Mouse (Mus musculus) kidney, postnatal 25 days (tissue): ENCODE results near the gene Tanc1.
"Not testable (repeated sequence)": the region's sequence is repeated elsewhere in the genome, so short reads cannot be mapped to it uniquely, and the experiment has no call there.

Experiments
- DNase-seq, 2 experiments: peaks; one replicate each; pipeline ENCODE4 v3.0.0; 2021; ENCODE audit warnings: mixed read lengths in 2 of 2

The Tanc1 gene

DNA sequence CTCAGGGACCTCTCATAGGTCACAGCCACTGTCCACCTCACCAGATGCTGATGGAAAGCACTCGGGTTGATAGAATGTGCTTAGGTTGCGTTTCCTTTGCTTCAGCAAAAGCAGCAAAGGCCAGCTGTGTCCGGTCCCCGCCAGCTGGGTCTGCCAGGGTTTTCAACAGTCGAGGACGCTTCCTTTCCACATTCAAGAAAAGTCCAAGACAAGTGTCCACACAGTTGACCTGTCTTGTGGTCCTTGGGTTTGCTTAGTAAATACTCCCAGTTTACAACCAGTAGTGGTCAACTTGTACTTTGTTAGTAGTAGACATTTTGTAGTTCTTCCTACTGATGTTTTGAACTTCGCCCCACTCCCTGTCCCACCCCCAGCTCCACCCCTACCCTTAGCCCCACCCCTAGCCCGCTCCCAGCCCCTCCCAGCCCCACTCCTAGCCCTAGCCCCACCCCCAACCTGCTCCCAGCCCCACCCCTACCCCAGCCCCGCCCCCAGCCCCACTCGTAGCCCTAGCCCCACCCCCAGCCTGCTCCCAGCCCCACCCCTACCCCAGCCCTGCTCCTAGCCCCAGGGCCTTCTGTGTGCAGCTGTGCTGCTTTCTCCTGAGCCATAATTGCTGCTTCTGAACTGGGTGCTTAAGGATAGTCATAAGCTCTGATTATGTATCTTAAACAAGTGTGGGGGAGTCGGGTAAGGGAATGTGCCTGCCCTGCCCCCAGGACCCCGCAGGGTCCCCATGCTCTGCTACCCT, 229.5 kb downstream of the Tanc1 start:
- peak; percentile 68 to 83 for DNase-seq

DNA sequence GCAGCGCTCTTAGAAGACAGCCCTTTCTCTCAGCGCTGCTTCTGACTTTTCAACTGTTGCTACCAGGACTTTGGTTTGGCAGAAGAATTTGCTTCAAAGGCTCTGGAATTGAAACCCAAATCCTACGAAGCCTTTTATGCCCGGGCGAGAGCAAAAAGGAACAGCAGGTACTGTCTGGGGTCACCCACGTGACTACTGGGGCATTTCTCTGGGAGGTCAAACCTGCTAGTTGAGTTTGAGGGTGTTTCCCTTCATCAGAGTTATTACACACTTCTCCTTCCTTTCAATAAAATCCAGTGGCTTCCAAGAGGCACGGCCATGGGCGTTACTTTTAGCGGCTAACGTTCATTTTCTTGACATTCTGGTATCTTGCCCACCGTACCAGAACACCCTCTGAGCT, 230.1 kb downstream of the Tanc1 start:
- DNase-seq = peak in 1 of 2 experiments; percentile 55

DNA sequence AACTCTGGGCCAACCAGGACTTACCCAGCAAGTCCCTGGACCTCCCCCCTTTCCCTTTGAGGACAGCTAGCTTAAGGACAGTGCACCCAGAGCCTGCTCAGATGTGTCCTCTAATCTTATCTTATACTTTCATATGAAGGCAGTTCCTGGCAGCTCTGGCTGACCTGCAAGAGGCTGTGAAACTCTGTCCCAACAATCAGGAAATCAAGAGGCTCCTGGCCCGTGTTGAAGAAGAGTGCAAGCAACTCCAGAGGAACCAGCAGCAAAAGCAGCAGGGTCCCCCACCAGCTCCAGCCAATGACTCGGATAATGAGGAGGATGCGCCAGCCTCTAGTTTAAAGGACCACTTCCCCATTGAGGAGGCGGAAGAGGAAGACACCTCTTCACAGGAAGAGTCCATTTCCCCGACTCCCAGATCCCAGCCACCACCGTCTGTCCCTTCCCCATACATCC, 230.7 kb downstream of the Tanc1 start:
- DNase-seq = no peak

DNA sequence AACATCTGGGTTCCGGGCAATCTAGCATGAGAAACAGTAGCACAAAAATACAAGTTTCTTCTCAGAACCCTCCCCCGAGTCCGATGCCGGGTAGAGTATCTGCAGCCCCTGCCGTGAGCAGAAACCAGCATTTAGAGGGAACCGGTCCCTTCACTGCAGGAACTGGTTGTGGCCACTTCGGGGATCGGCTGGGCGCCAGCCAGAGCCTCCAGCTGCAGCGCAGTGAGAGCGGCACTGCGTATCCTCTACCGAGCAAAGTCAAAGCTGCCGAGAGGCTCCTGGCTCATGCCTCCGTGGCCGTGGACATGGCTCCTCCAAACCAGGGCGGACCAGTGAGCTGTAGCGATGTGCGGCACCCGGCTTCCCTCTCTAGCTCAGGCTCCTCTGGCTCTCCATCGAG, 231.3 kb downstream of the Tanc1 start:
- peak; percentile 20 to 63 for DNase-seq

DNA sequence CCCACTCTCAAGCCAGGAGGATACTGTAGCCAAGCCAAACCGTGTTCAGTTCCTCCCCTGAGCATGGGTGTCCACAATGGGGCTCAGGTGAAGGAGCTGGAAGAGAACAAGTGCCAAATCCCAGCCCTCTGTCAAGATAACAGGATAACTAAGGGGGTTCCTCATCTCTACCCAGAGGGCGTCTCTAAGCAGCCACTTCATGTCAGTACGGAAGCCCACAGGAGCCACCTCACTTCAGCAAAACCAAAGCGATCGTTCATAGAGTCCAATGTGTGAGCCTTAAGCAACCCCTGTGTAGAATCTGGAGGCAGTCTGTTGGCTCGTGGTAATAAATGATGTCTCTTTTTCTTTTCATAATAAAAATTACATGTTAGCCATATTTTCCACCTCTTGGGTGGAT, 232.0 kb downstream of the Tanc1 start:
- DNase-seq = no peak

DNA sequence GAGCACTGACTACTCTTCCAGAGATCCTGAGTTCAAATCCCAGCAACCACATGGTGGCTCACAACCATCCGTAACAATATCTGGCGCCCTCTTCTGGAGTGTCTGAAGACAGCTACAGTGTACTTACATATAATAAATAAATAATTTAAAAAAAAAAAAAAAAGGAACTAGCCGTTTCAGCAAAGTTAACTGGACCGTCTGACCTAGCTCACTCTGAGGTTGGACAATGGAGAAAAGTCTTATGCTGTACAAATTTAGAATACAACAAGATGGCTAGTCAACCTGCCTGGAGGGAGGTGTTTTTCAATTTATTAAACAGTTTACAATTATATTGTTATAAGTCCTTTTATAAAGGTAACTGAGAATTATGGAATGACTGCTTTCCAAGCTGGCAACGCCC, 240.0 kb downstream of the Tanc1 start:
- not testable (repeated sequence) for DNase-seq

- DNase-seq = no peak
Measured at GRCm38 (mm10) chr2:59852916-59853315, 241.1 kb downstream of the Tanc1 start.

DNA sequence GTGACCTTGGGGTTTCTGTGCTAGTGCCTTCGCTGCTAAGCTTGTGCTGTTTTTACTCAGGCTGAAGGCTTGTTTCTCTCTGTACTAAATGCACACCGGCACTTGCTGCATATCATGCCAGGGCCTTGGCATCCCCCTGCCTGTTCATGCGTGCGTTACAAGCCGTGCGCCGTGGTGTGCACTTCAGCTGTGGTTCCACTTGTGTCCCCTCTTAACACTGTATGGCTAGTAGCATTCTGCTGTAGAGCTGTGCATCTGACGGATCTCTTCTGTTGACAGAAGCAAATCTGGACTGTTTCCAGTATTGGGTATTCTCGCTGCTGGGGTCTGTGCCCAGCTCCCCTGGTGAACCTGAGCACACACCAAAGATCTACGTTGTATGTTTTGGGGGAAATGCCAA, 241.7 kb downstream of the Tanc1 start:
- DNase-seq = no peak

DNA sequence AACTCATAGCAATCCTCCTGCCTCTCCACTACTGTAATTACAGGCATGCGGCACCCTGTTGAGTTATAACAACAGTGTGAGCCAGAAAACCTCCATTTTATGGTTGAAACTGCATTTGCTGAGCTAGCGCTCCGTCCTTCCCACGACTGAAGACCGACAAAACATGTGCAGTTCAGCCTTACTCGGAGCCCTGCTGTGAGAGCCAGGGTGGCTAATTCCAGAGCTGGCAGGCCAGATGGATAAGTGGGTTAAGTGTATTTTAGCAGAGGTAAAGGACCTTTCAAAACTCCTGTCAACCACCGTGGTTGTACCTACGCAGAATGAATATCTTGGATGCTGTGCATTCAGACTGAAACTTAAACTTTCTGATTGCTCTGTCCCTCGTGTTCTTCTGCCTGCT, 242.5 kb downstream of the Tanc1 start:
- no peak for DNase-seq

GRCm38 (mm10) chr2:59862618-59863017, 250.8 kb downstream of the Tanc1 start:
- no peak for DNase-seq

- no peak for DNase-seq
Measured at GRCm38 (mm10) chr2:59870526-59870925, 258.7 kb downstream of the Tanc1 start.

- DNase-seq = no peak
Measured at GRCm38 (mm10) chr2:59876482-59876881, 264.6 kb downstream of the Tanc1 start.

GRCm38 (mm10) chr2:59877335-59877734, 265.5 kb downstream of the Tanc1 start:
- no peak for DNase-seq

GRCm38 (mm10) chr2:59878221-59878620, 266.4 kb downstream of the Tanc1 start:
- DNase-seq = peak in 1 of 2 experiments; percentile 50

- no peak for DNase-seq
Measured at GRCm38 (mm10) chr2:59881404-59881803, 269.6 kb downstream of the Tanc1 start.

- DNase-seq = peak; percentile 97
Measured at GRCm38 (mm10) chr2:59881831-59882741, 270.2 kb downstream of the Tanc1 start, which contains the start of gene Wdsub1. Gene Wdsub1, minus strand, starts transcription at chr2:59882591.

- no peak for DNase-seq
Measured at GRCm38 (mm10) chr2:59882742-59883281, 271.0 kb downstream of the Tanc1 start.

DNA sequence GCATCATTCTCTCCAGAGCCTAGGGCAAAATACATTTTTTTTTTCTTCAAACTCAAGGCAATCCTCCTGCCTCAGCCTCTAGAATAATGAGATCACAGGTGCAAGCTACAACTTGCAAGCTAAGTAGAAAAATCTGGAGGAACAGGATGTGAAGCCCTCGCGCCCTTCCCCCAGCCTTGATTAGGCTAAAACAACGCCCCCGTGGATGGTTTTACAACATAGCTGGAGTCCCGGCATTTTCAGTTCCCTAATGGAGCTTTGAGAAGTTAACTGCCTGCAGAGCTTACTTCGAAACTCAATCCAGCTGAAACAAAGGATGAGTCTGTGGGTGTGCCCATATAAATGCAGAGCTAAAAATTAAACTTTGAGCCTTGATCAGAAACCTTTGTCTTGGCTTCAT, 277.9 kb downstream of the Tanc1 start:
- DNase-seq = no peak
